Mouse (Mus musculus): ENCODE measurements around the gene Gli2. TPM values are rescaled to one million over a fixed set of nuclear protein-coding genes. Genes with fewer than 3 reads are reported as not detected.

The Gli2 gene
- 18.8 and 20.7 TPM in 2 replicates for polyA plus RNA-seq (2015; fragmentation: Nextera tagmentation; extraction: Ambion mirVana)

GRCm38 (mm10) chr1:119053402-119053841 is at the start of gene Gli2:
TSS of gene Gli2 (minus strand) at chr1:119053619.
- H3K9ac ChIP-seq = peak within 1 kb of the TSS; percentile 79
- H3K9me3 ChIP-seq (replicated peaks) = no peaks in the 10 kb centered on the region
- WGBS = 1% methylated on average over 42 of the region's 42 CpGs
- no peaks in the 10 kb centered on the region for H3K27me3 ChIP-seq
- no peaks in the 10 kb centered on the region for H3K36me3 ChIP-seq
- ATAC-seq (ENCODE audit: insufficient number of reproducible peaks, low FRiP score, low TSS enrichment, low read depth) = peak; percentile 90
- H3K27ac ChIP-seq (replicated peaks) = peak within 1 kb of the TSS; percentile 96
- peak within 1 kb of the TSS; percentile 64 for H3K4me3 ChIP-seq (replicated peaks)
- H3K4me2 ChIP-seq (replicated peaks) = peak within 1 kb of the TSS; percentile 86
- peaks cover 58% of the 10 kb centered on the region for H3K4me1 ChIP-seq

DNA sequence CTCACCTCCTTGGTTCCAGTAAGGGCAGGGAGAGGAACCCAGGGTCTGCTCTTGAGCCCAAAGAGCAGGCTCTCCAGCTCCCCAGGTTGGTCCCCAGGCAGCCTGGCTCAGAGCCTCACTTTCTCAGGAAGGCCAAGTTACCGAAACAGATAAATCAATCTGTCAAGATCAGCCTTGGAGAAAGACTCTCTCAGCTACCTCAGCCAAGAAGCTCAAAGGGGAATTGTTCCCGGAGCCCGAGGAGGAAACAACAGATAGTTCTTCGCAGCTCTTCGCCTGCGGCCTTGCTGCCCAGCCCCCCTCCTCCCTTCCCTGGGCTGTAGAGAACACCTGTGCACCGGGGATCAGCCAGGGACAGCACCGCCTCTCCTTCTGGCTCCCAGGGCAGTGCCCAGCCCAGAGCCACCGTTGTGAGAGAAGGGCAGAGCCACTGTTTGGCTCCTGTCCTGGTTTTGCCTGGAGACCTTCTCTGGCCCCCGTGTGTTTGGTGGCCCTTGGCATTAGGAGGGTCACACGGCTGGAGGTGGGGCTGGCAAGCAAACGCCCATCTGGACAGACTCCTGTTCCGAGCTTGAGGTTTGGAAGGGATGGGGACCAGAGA is 44.6 kb upstream of the Gli2 start:
- no peak overlapping the region for H3K27ac ChIP-seq (replicated peaks)
- H3K4me2 ChIP-seq (replicated peaks) = no peak overlapping the region
- ATAC-seq (ENCODE audit: insufficient number of reproducible peaks, low FRiP score, low TSS enrichment, low read depth) = no peak
- H3K4me1 ChIP-seq = no peaks in the 10 kb centered on the region
- no peak overlapping the region for H3K4me3 ChIP-seq (replicated peaks)
- H3K36me3 ChIP-seq = no peaks in the 10 kb centered on the region
- H3K27me3 ChIP-seq = no peaks in the 10 kb centered on the region
- H3K9me3 ChIP-seq (replicated peaks) = no peaks in the 10 kb centered on the region
- 42% methylated on average over 13 of the region's 13 CpGs for WGBS
- no peak overlapping the region for H3K9ac ChIP-seq

DNA sequence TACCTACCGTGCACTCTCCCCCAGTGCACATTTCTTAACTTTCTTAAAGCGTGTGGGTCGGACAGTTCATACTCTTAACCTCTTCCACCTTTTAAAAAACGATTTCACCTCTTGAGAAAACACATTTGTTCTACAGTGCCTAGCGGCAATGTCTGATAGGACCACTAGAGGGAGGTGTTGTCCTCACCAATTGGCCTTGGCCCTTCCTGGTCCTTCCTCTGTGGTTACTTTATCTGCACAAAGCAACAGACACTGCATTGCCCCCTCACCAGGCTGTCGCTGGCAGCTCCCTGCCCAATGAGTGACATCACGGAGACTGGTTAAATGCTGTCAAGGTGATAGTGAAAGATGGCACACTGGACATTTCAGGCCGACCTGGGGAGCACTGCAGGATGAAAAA is 40.3 kb upstream of the Gli2 start:
- Histone ChIP-seq H3K4me1 (no peaks in the 10 kb centered on the region), H3K27me3 (no peaks in the 10 kb centered on the region), H3K4me2 (replicated peaks) (no peak overlapping the region), H3K9me3 (replicated peaks) (no peaks in the 10 kb centered on the region), H3K9ac (no peak overlapping the region), H3K36me3 (no peaks in the 10 kb centered on the region), H3K4me3 (replicated peaks) (no peak overlapping the region), H3K27ac (replicated peaks) (no peak overlapping the region)
- 17% methylated on average over 8 of the region's 8 CpGs for WGBS
- ATAC-seq (ENCODE audit: insufficient number of reproducible peaks, low FRiP score, low TSS enrichment, low read depth) = no peak

DNA sequence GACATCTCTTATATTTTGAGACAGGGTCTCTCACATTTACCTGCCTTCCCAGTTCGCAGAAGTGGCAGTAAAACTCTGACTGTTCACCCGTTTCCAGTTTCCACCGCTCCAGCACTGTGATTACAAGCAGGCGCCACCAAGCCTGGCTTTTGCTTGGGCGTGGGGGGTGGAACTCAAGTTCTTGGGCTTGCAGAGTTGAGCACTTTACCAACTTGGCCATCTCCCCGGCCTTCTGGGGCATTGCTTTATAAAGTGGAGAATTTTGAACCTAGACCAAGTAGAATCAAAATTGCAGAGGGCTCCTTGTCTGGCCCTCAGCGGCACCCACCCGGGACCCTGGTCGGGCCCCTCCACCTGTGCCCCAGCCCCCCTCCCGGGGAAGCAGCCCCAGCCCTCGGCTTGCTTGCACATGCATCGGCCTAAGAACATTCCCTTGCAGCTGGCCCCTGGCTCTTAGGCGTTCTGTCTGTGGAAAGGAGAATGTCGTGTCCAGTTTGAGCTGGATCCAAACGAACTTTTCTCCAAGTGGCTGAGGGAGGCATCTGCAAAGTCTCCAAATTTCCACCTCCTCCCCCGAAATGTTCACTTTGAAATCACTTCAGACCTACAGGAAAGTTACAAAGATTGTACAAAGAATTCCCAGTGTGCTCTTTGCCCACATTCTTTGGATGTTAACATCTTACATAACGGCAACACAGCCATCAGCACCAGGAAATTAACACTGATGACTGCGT is 36.6 kb upstream of the Gli2 start:
- H3K4me3 ChIP-seq (replicated peaks) = no peak overlapping the region
- no peaks in the 10 kb centered on the region for H3K36me3 ChIP-seq
- no peaks in the 10 kb centered on the region for H3K9me3 ChIP-seq (replicated peaks)
- no peak for ATAC-seq (ENCODE audit: insufficient number of reproducible peaks, low FRiP score, low TSS enrichment, low read depth)
- no peaks in the 10 kb centered on the region for H3K27me3 ChIP-seq
- no peak overlapping the region for H3K4me2 ChIP-seq (replicated peaks)
- no peak overlapping the region for H3K27ac ChIP-seq (replicated peaks)
- 72% methylated on average over 18 of the region's 18 CpGs for WGBS
- H3K4me1 ChIP-seq = no peaks in the 10 kb centered on the region
- no peak overlapping the region for H3K9ac ChIP-seq

DNA sequence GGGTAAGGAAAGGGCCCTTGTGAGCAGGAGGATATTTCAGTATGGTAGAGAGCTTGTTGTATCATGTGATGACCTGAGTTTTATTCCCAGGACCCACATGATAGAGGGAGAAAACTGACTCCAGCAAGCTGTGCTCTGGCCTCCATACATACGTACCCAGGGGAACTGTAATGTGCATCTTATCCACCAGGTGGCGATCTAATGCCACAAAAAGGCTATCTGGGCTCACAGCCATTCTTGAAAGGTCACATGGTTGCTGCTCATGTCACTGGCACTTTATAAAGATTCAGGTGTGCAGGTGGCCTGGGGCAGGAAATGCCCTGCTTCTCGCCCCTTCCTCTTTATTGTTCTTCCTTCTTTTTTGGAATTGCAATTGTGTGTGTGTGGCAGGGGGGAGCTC is 34.1 kb upstream of the Gli2 start:
- H3K4me3 ChIP-seq (replicated peaks) = no peak overlapping the region
- no peaks in the 10 kb centered on the region for H3K36me3 ChIP-seq
- 6% methylated on average over 3 of the region's 3 CpGs for WGBS
- no peak overlapping the region for H3K9ac ChIP-seq
- H3K4me2 ChIP-seq (replicated peaks) = no peak overlapping the region
- ATAC-seq (ENCODE audit: insufficient number of reproducible peaks, low FRiP score, low TSS enrichment, low read depth) = no peak
- H3K27ac ChIP-seq (replicated peaks) = no peak overlapping the region
- H3K9me3 ChIP-seq (replicated peaks) = no peaks in the 10 kb centered on the region
- peaks cover 8% of the 10 kb centered on the region for H3K4me1 ChIP-seq
- H3K27me3 ChIP-seq = no peaks in the 10 kb centered on the region

- Histone ChIP-seq H3K36me3 (no peaks in the 10 kb centered on the region), H3K4me1 (peaks cover 15% of the 10 kb centered on the region), H3K27me3 (no peaks in the 10 kb centered on the region), H3K9ac (no peak overlapping the region), H3K4me2 (replicated peaks) (no peak overlapping the region), H3K9me3 (replicated peaks) (no peaks in the 10 kb centered on the region), H3K4me3 (replicated peaks) (no peak overlapping the region), H3K27ac (replicated peaks) (no peak overlapping the region)
- no peak for ATAC-seq (ENCODE audit: insufficient number of reproducible peaks, low FRiP score, low TSS enrichment, low read depth)
- 64% methylated on average over 10 of the region's 10 CpGs for whole genome bisulfite sequencing
These were observed 32.4 kb upstream of the Gli2 start for GRCm38 (mm10) chr1:119085771-119086170.

DNA sequence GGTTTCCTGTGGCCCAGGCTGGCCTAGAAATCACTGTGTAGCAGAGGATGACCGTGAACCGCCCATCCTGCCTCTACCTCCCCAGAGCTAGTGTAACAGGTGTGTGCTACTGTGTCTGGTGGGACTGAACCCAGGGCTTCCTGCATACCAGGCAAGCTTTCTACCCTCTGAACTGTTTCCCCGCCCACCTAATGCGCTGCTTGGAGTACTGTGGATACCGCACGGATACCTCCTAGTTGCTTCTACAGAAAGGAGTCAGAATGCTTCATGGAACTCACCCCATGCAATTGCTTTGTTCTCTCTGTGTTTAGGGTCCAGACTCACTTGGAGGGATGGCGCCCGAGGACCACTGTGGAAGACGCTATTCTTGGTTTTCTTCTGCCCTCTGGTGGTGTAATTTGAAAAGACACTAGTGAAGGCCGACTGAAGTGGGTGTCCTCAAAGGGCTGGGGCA is 30.1 kb upstream of the Gli2 start:
- H3K4me2 ChIP-seq (replicated peaks) = peak overlapping the region; percentile 39
- 17% methylated on average over 10 of the region's 10 CpGs for WGBS

DNA sequence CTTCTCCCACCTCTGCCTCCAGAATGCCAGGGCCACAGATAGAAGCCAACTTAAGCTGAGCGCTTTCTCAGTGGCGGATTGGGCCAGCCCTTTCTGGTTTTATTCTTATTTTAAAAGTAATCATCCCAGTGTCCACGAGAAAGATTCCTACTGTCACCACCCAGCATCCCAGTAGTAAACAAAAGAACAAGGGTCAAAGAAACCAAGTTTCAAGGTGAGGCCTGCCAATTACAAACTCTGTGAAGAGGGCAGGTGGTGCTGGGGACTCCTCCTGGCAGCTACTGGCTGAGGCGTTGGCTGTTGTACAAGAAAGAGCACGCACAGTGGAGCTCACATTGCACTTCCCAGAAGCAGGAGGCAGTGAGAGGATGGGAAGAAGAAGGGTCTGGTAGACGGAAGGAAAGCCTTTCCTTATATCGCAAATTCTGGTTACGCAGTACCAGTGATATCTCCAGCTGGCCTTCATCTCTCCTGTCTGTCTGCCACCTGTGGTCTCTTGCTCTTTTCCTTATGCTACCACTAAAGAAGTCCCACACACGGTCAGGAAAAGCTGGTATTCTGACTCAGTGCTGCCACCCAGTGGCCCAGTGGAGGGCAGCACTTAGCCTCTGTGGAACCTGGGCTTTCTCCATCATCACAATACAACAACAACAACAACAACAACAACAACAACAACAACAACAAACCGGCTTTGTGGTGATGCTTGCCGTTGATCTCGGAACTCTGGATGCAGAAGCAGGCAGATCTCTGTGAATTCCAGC is 29.0 kb upstream of the Gli2 start:
- no peak overlapping the region for H3K4me3 ChIP-seq (replicated peaks)
- ATAC-seq (ENCODE audit: insufficient number of reproducible peaks, low FRiP score, low TSS enrichment, low read depth) = no peak
- H3K4me2 ChIP-seq (replicated peaks) = no peak overlapping the region
- H3K9me3 ChIP-seq (replicated peaks) = no peaks in the 10 kb centered on the region
- no peaks in the 10 kb centered on the region for H3K36me3 ChIP-seq
- no peak overlapping the region for H3K9ac ChIP-seq
- no peak overlapping the region for H3K27ac ChIP-seq (replicated peaks)
- peaks cover 4% of the 10 kb centered on the region; the same call in 1 of the 2 replicates for H3K27me3 ChIP-seq
- H3K4me1 ChIP-seq = peaks cover 15% of the 10 kb centered on the region
- 36% methylated on average over 12 of the region's 12 CpGs for WGBS

More for the DNA sequence above, 30.1 kb upstream of the Gli2 start:
- Histone ChIP-seq H3K9ac (no peak overlapping the region), H3K9me3 (replicated peaks) (no peaks in the 10 kb centered on the region), H3K4me1 (peaks cover 15% of the 10 kb centered on the region), H3K27me3 (no peaks in the 10 kb centered on the region), H3K27ac (replicated peaks) (no peak overlapping the region), H3K36me3 (no peaks in the 10 kb centered on the region), H3K4me3 (replicated peaks) (0 out of 2 replicates have a peak overlapping the region, but pooled peaks have one; percentile 12)
- peak; percentile 50; the same call in 1 of the 2 replicates for ATAC-seq (ENCODE audit: insufficient number of reproducible peaks, low FRiP score, low TSS enrichment, low read depth)

- Histone ChIP-seq H3K9me3 (replicated peaks) (no peaks in the 10 kb centered on the region), H3K4me1 (peaks cover 8% of the 10 kb centered on the region; the same call in 1 of the 2 replicates), H3K27me3 (peaks cover 10% of the 10 kb centered on the region; the same call in 1 of the 2 replicates), H3K9ac (no peak overlapping the region), H3K4me3 (replicated peaks) (no peak overlapping the region), H3K36me3 (no peaks in the 10 kb centered on the region), H3K4me2 (replicated peaks) (no peak overlapping the region), H3K27ac (replicated peaks) (no peak overlapping the region)
- WGBS = 88% methylated on average over 7 of the region's 7 CpGs
- 0 out of 2 replicates have a peak, but pooled peaks have one; percentile 20 for ATAC-seq (ENCODE audit: insufficient number of reproducible peaks, low FRiP score, low TSS enrichment, low read depth)
These were observed 24.5 kb upstream of the Gli2 start for GRCm38 (mm10) chr1:119077933-119078332.

GRCm38 (mm10) chr1:119076333-119076732 is 22.9 kb upstream of the Gli2 start:
- peaks cover 1% of the 10 kb centered on the region for H3K4me1 ChIP-seq
- H3K9ac ChIP-seq = no peak overlapping the region
- H3K27me3 ChIP-seq = peaks cover 10% of the 10 kb centered on the region; the same call in 1 of the 2 replicates
- H3K9me3 ChIP-seq (replicated peaks) = no peaks in the 10 kb centered on the region
- no peak overlapping the region for H3K4me2 ChIP-seq (replicated peaks)
- 76% methylated on average over 4 of the region's 4 CpGs for WGBS
- no peak for ATAC-seq (ENCODE audit: insufficient number of reproducible peaks, low FRiP score, low TSS enrichment, low read depth)
- no peak overlapping the region for H3K27ac ChIP-seq (replicated peaks)
- no peak overlapping the region for H3K4me3 ChIP-seq (replicated peaks)
- H3K36me3 ChIP-seq = no peaks in the 10 kb centered on the region

DNA sequence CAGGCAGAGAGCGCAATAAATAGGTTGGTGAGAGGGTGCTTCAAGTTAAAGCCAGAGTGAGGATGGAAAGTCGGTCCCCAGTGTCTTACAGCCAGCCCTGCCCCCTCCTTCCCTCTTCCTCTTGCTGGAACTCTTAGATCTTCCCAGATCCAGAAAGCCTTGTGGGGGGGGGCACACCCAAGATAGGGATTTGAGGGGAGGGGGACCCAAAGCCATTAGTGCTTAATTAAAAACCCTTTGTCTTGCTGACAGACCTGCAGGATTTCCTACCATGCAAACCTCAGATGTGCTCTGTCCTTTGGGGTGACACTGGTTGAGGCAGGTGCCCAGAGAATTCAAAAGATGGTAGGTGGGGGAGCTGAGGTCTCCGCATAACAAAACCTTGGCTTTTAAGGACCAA is 22.5 kb upstream of the Gli2 start:
- H3K4me2 ChIP-seq (replicated peaks) = no peak overlapping the region
- H3K9ac ChIP-seq = no peak overlapping the region
- H3K36me3 ChIP-seq = no peaks in the 10 kb centered on the region
- no peak overlapping the region for H3K4me3 ChIP-seq (replicated peaks)
- H3K27ac ChIP-seq (replicated peaks) = no peak overlapping the region
- H3K9me3 ChIP-seq (replicated peaks) = no peaks in the 10 kb centered on the region
- H3K27me3 ChIP-seq = peaks cover 10% of the 10 kb centered on the region; the same call in 1 of the 2 replicates
- no peak for ATAC-seq (ENCODE audit: insufficient number of reproducible peaks, low FRiP score, low TSS enrichment, low read depth)
- peaks cover 5% of the 10 kb centered on the region for H3K4me1 ChIP-seq
- WGBS = 66% methylated on average over 3 of the region's 3 CpGs

Data from embryonic facial prominence, embryonic 15.5 days (tissue).